Mouse (Mus musculus) heart, embryonic 16.5 days (tissue): ENCODE results near the gene Dcdc2b. TPM values are rescaled to one million over a fixed set of nuclear protein-coding genes. Genes with fewer than 3 reads are reported as not detected.

Source experiments
- ATAC-seq: fragments of 200-750 bp; cut with Nextera tagmentation; replicated peaks from 2 replicates; pipeline ENCODE4 v1.8.0; 2017; ENCODE audit warnings: moderate number of reproducible peaks; ENCODE audit not compliant: insufficient read depth, low FRiP score; ENCODE audit errors: extremely low read depth
- H3K27ac ChIP-seq: fragments of 300-500 bp; sonication (generic); 2 replicates; pipeline ENCODE4 v1.5.1; 2014; ENCODE audit warnings: mild to moderate bottlenecking, low read length, control low read depth, moderate library complexity
- H3K27me3 ChIP-seq: fragments of 300-500 bp; sonication (generic); 2 replicates; pipeline ENCODE4 v1.6.1; 2014; ENCODE audit warnings: low read length, mixed read lengths; ENCODE audit not compliant: control insufficient read depth, insufficient read depth
- H3K36me3 ChIP-seq: fragments of 300-500 bp; sonication (generic); 2 replicates; pipeline ENCODE4 v1.6.1; 2014; ENCODE audit not compliant: control insufficient read depth, insufficient read depth
- H3K4me1 ChIP-seq: fragments of 300-500 bp; sonication (generic); 2 replicates; pipeline ENCODE4 v1.6.1; 2014; ENCODE audit warnings: low read length, mixed read lengths; ENCODE audit not compliant: control insufficient read depth, insufficient read depth
- H3K4me2 ChIP-seq: fragments of 300-500 bp; sonication (generic); 2 replicates; pipeline ENCODE4 v1.6.1; 2014; ENCODE audit warnings: low read depth, mild to moderate bottlenecking, control low read depth, low read length
- H3K4me3 ChIP-seq: fragments of 300-500 bp; sonication (generic); 2 replicates; pipeline ENCODE4 v1.5.1; 2014; ENCODE audit warnings: mild to moderate bottlenecking, control low read depth, low read length
- H3K9ac ChIP-seq: fragments of 300-500 bp; sonication (generic); 2 replicates; pipeline ENCODE4 v1.6.1; 2014; ENCODE audit warnings: low read length, control low read depth
- H3K9me3 ChIP-seq: fragments of 300-500 bp; sonication (generic); replicated peaks from 2 replicates; pipeline ENCODE4 v1.6.1; 2016; ENCODE audit warnings: low read length; ENCODE audit not compliant: control insufficient read depth
- WGBS: fragments of 180-500 bp; shearing (Covaris S2); extraction: QIAGEN DNeasy Blood & Tissue Kit; methylation state at CpG from one replicate; pipeline ENCODE4 v1.1.7; 2014; 5-methylcytosine and 5-hydroxymethylcytosine counted together
- polyA plus RNA-seq: library from polyadenylated mRNA; unstranded; fragments of >200 nt; fragmentation: Nextera tagmentation; extraction: Ambion mirVana; gene quantifications from 2 replicates; pipeline ENCODE4 v1.2.1, GENCODE M21; 2015

Dcdc2b gene
- polyA plus RNA-seq, 1 experiment from 2014 or later: 1.8 TPM

- H3K9ac ChIP-seq: peak within 1 kb of the TSS; percentile 87
- 0% methylated on average over 10 of the region's 10 CpGs for WGBS
- peaks cover 18% of the 10 kb centered on the region for H3K36me3 ChIP-seq
- H3K4me2 ChIP-seq: peak within 1 kb of the TSS; percentile 83
- peak within 1 kb of the TSS; percentile 84 for H3K4me3 ChIP-seq
- ATAC-seq: peak; percentile 28; the same call in 1 of the 2 replicates
- H3K27ac ChIP-seq: peak within 1 kb of the TSS; percentile 93
- H3K4me1 ChIP-seq: peaks cover 25% of the 10 kb centered on the region
- no peaks in the 10 kb centered on the region for H3K9me3 ChIP-seq
- H3K27me3 ChIP-seq: no peaks in the 10 kb centered on the region
These were observed 9.6 kb upstream of the Dcdc2b start, which contains the start of gene Ccdc28b for GRCm38 (mm10) chr4:129623681-129624091. Gene Ccdc28b, minus strand, starts transcription at chr4:129623947.

- no peaks in the 10 kb centered on the region for H3K27me3 ChIP-seq
- peak overlapping the region; percentile 84 for H3K4me3 ChIP-seq
- H3K36me3 ChIP-seq: peaks cover 13% of the 10 kb centered on the region
- peak overlapping the region; percentile 83 for H3K4me2 ChIP-seq
- WGBS: 20% methylated on average over 8 of the region's 8 CpGs
- H3K4me1 ChIP-seq: peaks cover 31% of the 10 kb centered on the region
- H3K9me3 ChIP-seq: no peaks in the 10 kb centered on the region
- ATAC-seq: no peak
- H3K9ac ChIP-seq: peak overlapping the region; percentile 87
- peak overlapping the region; percentile 93 for H3K27ac ChIP-seq
These were observed 8.9 kb upstream of the Dcdc2b start for GRCm38 (mm10) chr4:129622803-129623535.

GRCm38 (mm10) chr4:129622120-129622802 lies 8.2 kb upstream of the Dcdc2b start:
- Histone ChIP-seq H3K4me2 (peak overlapping the region; percentile 83), H3K9ac (peak overlapping the region; percentile 87; the same call in 1 of the 2 replicates), H3K4me3 (peak overlapping the region; percentile 84), H3K36me3 (peaks cover 10% of the 10 kb centered on the region), H3K27ac (peak overlapping the region; percentile 56), H3K4me1 (peaks cover 32% of the 10 kb centered on the region), H3K27me3 (no peaks in the 10 kb centered on the region), H3K9me3 (no peaks in the 10 kb centered on the region)
- 72% methylated on average over 11 of the region's 11 CpGs for WGBS
- ATAC-seq: no peak

- ATAC-seq: no peak
- Histone ChIP-seq H3K4me1 (peaks cover 32% of the 10 kb centered on the region), H3K9me3 (no peaks in the 10 kb centered on the region), H3K4me3 (0 out of 2 replicates have a peak overlapping the region, but pooled peaks have one; percentile 4), H3K27ac (peak overlapping the region; percentile 56), H3K27me3 (no peaks in the 10 kb centered on the region), H3K9ac (no peak overlapping the region), H3K36me3 (peaks cover 6% of the 10 kb centered on the region; the same call in 1 of the 2 replicates), H3K4me2 (peak overlapping the region; percentile 13)
- 68% methylated on average over 8 of the region's 8 CpGs for whole genome bisulfite sequencing
These were observed 7.3 kb upstream of the Dcdc2b start for GRCm38 (mm10) chr4:129621283-129621841.

- Histone ChIP-seq H3K4me2 (peak overlapping the region; percentile 13), H3K4me1 (peaks cover 31% of the 10 kb centered on the region), H3K27me3 (no peaks in the 10 kb centered on the region), H3K36me3 (peaks cover 13% of the 10 kb centered on the region; the same call in 1 of the 2 replicates), H3K27ac (peak overlapping the region; percentile 34), H3K4me3 (0 out of 2 replicates have a peak overlapping the region, but pooled peaks have one; percentile 4), H3K9me3 (no peaks in the 10 kb centered on the region), H3K9ac (no peak overlapping the region)
- WGBS: 79% methylated on average over 11 of the region's 11 CpGs
- ATAC-seq: no peak
These were observed 6.6 kb upstream of the Dcdc2b start for GRCm38 (mm10) chr4:129620419-129621282.

GRCm38 (mm10) chr4:129618786-129619691 lies 5.0 kb upstream of the Dcdc2b start, which contains the start of gene Iqcc:
Gene Iqcc, minus strand, starts transcription at chr4:129619099.
- H3K27me3 ChIP-seq: no peaks in the 10 kb centered on the region
- peak within 1 kb of the TSS; percentile 92 for H3K9ac ChIP-seq
- WGBS: 4% methylated on average over 43 of the region's 44 CpGs
- peak; percentile 87 for ATAC-seq
- H3K4me3 ChIP-seq: peak within 1 kb of the TSS; percentile 84
- H3K36me3 ChIP-seq: peaks cover 14% of the 10 kb centered on the region; the same call in 1 of the 2 replicates
- peaks cover 26% of the 10 kb centered on the region for H3K4me1 ChIP-seq
- H3K9me3 ChIP-seq: no peaks in the 10 kb centered on the region
- peak within 1 kb of the TSS; percentile 91 for H3K27ac ChIP-seq
- peak within 1 kb of the TSS; percentile 97 for H3K4me2 ChIP-seq

- H3K27ac ChIP-seq: no peak overlapping the region; the same call in 1 of the 2 replicates
- no peak for ATAC-seq
- peak overlapping the region; percentile 92 for H3K9ac ChIP-seq
- peaks cover 30% of the 10 kb centered on the region for H3K4me1 ChIP-seq
- WGBS: 91% methylated on average over 5 of the region's 5 CpGs
- H3K4me3 ChIP-seq: peak overlapping the region; percentile 84
- H3K9me3 ChIP-seq: no peaks in the 10 kb centered on the region
- H3K4me2 ChIP-seq: peak overlapping the region; percentile 97
- H3K36me3 ChIP-seq: peaks cover 14% of the 10 kb centered on the region; the same call in 1 of the 2 replicates
- no peaks in the 10 kb centered on the region for H3K27me3 ChIP-seq
These were observed 4.0 kb upstream of the Dcdc2b start for GRCm38 (mm10) chr4:129618031-129618430.
